Mouse (Mus musculus): ENCODE data around the gene Ccdc162.

Gene Ccdc162

DNA sequence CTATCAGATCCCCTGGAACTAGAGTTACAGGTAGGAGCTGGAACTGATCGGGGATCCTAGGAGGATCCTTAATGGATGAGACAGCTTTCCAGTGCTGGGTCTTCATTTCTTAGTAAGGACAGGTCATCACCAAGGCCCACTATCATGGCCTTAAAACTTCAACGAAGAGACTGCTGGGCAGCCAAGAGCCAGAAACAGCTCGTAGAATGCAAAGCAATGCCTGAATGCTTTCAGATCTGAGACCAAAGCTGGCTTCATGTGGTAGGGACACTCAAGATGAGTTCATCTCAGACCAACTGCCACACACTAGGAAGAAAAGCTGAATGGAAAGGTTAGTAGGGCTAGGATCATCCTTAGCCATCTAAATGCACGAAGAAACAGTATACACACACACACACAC lies 177.4 kb downstream of the Ccdc162 start:
- no peak for DNase-seq (ENCODE audit: low spot score in 2 of 2)

GRCm38 (mm10) chr10:41537983-41538330 lies 178.5 kb downstream of the Ccdc162 start:
- no peak for DNase-seq (ENCODE audit: low spot score in 2 of 2)

DNA sequence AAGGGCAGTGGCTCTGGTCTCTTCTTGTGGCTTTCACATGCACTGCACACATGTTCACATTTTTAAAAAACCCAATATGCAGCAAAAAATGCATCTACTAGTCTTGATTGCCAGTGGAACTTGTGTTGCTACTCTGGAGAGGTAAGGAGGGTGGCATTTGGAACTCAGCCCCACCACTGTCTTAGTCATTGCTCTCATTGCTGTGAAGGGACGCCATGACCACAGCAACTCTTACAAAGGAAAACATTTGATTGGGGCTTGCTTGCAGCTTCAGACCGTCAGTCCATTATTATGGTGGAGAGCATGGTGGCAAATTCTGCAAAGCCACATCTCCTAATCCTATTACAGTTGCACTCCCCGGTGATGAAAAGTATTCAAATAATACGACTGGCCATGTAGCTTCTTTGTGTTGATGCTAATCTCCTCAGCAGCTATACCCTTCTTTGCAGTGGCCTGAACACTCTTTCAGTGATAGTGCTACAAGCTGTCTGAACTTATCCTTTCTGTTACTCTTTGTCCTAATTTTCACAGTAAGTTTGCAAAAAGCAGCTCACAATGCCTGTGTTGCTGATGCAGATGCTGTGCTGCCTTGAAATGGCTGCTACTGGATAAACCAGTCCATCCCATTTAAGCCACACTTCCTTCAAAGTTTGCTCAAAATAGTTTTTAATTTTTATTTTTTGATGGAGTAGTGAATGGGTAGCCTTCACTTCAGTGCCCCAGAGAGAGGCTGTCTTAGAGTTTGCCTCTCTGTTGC lies 179.0 kb downstream of the Ccdc162 start:
- no peak for DNase-seq (ENCODE audit: low spot score in 2 of 2)

DNA sequence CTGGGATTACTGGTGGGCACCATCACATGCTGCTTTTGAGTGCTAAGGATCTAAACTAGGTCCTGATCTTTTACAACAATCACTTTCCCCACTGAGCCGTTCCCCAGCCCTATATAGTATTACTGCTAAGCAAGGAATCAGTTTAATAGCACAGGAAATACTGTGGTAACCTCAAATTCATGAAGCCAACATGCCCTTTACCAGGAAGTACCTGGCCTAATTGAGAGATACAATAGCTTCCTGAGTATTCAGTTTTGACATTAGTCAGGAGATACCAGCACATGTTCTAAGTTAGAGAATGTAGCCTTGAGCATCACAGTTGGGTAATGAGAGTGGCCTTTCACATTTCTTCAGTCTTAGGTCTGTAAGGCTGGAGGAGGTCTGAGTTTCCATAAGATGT lies 179.7 kb downstream of the Ccdc162 start:
- DNase-seq (ENCODE audit: low spot score in 2 of 2): no peak

- no peak for DNase-seq (ENCODE audit: low spot score in 2 of 2)
These were observed 180.4 kb downstream of the Ccdc162 start for GRCm38 (mm10) chr10:41535991-41536390.

DNA sequence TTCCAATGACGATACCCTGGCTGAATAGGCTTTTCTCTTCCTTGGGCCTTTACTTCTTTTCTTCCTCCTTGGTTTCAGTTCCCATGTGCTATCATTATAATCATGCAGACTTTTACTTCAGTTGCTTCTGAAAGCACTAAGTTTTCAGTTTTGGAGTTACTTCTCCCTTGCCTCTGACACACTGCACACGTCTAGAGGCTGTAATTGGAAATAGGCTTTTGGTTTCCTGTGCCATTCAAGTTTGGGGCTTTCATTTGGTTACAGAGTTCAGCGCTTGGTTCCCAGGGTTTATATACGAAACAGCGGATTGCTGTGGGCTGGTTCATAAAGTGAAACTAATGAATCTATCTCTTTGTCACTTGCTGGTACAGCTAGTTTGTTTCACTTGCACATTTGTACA lies 186.5 kb downstream of the Ccdc162 start:
- no peak for DNase-seq (ENCODE audit: low spot score in 2 of 2)

GRCm38 (mm10) chr10:41525696-41526095 lies 190.7 kb downstream of the Ccdc162 start:
- DNase-seq (ENCODE audit: low spot score in 2 of 2): no peak

- no peak for DNase-seq (ENCODE audit: low spot score in 2 of 2)
These were observed 193.0 kb downstream of the Ccdc162 start for GRCm38 (mm10) chr10:41523386-41523785.

DNA sequence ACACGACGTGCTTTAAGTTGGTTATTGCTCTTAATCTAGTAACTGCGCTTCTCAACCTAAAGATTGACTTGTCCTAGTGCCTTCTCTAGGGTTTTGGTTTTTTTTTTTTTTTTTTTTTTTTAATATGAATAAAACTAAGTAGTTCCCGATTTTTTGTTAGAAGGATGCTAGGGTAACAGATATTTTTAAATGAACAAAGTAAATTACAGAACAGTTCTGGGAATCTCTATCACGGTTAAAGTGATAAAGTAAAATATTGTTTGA lies 196.1 kb downstream of the Ccdc162 start:
- DNase-seq (ENCODE audit: low spot score in 2 of 2): no peak

DNA sequence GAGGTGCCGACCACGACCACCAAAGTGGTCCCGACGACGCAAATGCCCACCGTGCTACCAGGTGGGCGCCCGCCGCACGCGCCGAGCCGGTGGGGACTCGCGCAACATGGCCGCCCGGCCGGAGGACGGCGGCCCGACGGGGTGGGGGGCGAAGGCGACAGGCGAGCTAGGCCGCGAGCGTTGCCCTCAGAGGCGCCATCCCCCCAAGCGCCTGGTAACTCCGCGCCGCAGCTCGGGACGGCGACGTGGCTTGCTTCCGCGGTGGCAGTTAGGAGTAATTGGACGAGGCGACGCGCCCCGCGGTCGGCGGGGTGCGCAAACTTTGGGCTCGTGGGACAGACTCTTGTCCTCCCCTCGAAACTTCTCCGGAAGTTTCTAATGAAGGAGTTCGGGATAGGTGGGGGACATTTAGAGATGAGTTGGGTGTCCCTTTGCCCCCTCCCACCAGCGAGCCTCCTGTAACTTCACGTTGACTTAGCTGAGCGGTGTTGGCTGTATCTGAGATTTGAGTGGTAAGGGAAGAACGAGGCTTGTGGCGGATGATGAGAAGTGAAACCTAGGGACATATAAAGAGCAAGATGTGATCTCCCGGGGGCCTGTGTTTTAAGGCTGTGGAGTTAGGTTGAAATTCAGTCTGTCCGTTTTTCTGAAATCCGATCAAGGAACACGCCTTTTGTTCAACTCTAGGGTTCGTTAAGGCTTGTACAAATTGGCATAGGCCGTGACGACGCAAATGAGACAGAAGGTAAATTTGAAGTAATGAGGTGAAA lies 196.6 kb downstream of the Ccdc162 start:
- DNase-seq (ENCODE audit: low spot score in 2 of 2): peak; percentile 22 to 43

DNA sequence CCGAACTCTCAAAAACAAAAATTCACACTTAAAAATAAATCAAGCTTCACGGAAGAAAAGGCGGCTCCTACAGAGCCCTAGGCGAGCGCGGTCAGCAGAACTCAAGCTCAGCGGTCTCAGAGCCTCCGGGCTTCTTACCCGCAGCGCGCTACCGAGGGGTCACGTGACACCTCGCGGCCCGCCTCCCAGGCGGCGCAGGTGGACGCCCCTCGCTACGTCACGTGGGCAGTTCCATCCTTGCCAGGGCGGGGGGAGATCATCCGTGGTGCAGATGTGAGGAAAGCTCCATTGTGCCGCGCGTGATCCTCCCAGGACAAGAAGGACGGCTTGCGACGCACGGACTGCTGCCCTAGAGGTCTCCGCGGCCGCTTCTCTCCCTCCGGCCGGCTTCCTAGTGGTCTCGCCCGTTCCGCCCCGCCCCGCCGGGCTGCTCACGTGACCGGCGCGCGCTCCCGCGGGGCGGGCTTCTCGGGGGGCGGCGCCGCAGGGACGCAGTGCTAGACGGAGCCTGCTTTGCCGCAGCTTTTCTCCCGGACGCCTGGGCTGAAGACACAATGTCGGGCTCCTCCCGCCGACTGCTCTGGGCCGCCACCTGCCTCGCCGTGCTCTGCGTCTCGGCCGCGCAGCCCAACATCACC lies 197.3 kb downstream of the Ccdc162 start, which contains the start of gene Cd164:
Gene Cd164 (plus strand): TSS at position 434 of the 638 bp plus-strand sequence.
- DNase-seq (ENCODE audit: low spot score in 2 of 2): peak; percentile 85 to 90

DNA sequence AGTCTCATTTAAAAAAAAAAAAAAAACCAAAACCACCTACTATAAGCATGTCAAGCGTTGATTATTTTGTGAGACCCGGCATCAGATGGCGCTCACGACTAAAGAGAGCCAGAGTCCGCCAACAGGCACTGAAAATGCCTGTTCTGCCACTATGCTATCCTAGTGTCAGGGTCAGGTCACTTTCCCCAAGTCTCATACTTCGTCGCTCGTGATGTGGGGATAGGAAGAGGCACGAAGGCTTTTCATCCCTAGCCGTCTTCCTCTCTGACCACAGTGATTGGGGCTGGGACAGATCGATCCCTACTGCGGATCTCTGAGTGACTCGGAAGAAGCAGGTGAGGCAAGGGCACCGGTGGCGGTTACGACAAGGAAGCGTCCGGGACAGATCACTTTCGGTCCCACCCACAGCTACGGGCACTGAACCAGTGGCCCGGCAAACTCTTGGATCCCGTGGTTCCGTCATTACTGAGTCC lies 197.9 kb downstream of the Ccdc162 start:
- peak; percentile 71 for DNase-seq (ENCODE audit: low spot score in 2 of 2)

GRCm38 (mm10) chr10:41514921-41515320 lies 201.5 kb downstream of the Ccdc162 start:
- DNase-seq (ENCODE audit: low spot score in 2 of 2): no peak

- no peak for DNase-seq (ENCODE audit: low spot score in 2 of 2)
These were observed 202.1 kb downstream of the Ccdc162 start for GRCm38 (mm10) chr10:41514301-41514700.

- DNase-seq (ENCODE audit: low spot score in 2 of 2): no peak
These were observed 207.3 kb downstream of the Ccdc162 start for GRCm38 (mm10) chr10:41509160-41509559.

GRCm38 (mm10) chr10:41505446-41505845 lies 211.0 kb downstream of the Ccdc162 start:
- peak; percentile 55 to 71 for DNase-seq (ENCODE audit: low spot score in 2 of 2)

- DNase-seq (ENCODE audit: low spot score in 2 of 2): no peak
These were observed 211.4 kb downstream of the Ccdc162 start for GRCm38 (mm10) chr10:41504996-41505395.

- no peak for DNase-seq (ENCODE audit: low spot score in 2 of 2)
These were observed 215.5 kb downstream of the Ccdc162 start for GRCm38 (mm10) chr10:41500941-41501340.

DNA sequence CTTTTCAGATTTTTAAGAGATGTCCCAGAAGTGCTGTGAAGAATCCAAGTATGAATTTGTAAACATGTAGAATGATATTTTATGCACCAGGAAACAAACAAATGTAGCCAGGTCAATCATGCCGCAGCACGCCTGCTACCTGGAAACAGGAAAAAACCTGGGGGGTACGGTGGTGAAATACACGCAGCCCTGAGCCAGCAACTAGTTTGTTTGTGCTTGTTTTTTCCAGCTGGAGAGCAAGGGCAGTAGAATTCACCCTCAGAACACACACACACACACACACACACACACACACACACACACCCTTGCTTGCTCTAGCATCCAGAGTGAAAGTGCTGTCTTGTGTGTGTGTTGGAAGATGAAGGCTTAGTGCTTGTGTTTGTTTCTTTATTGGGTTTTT lies 225.3 kb downstream of the Ccdc162 start:
- no peak for DNase-seq (ENCODE audit: low spot score in 2 of 2)

DNA sequence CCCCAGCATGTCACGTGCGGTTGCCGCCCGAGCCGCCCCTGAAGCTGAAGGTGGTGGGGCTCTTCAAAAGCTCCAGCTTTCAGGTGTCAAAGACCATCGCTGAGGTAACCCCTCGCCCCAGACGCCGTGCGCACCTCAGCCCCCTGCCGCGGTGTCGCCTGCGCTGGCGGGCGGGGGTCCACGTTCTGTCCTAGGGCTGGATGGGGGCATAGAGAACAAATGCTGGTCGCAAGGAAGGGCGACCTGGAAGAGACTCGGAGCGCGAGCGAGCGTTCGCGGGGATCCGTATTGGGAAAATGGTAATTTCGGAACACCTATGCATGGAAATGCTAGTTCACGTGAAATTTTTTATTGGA lies 225.9 kb downstream of the Ccdc162 start:
- DNase-seq (ENCODE audit: low spot score in 2 of 2): no peak

- peak; percentile 94 to 95 for DNase-seq (ENCODE audit: low spot score in 2 of 2)
These were observed 226.5 kb downstream of the Ccdc162 start, which contains the start of the genes Smpd2 and Ppil6 for GRCm38 (mm10) chr10:41489708-41490517. Smpd2 (minus strand) TSS chr10:41490369. Ppil6 (plus strand) TSS chr10:41490439.

- no peak for DNase-seq (ENCODE audit: low spot score in 2 of 2)
These were observed 227.1 kb downstream of the Ccdc162 start for GRCm38 (mm10) chr10:41489294-41489693.

Data from right cerebral cortex, adult 2 months (tissue).